Mouse (Mus musculus): ENCODE measurements at regions not wholly inside any gene's neighbourhood (a gene's known extent, or its start where the extent isn't known, plus 50 kb on each side); places are given as distances from the start of the nearest gene placed in this dataset.

GRCm38 (mm10) chr11:63730880-63731279 lies 191.2 kb downstream of the Hs3st3b1 start:
- DNase-seq (ENCODE audit: low read depth, low spot score), result no peak

GRCm38 (mm10) chr11:63753260-63753659 lies 168.8 kb downstream of the Hs3st3b1 start:
- no peak for DNase-seq (ENCODE audit: low read depth, low spot score)

- no peak for DNase-seq (ENCODE audit: low read depth, low spot score)
These were observed 167.3 kb downstream of the Hs3st3b1 start for GRCm38 (mm10) chr11:63754826-63755225.

- DNase-seq (ENCODE audit: low read depth, low spot score), result no peak
These were observed 163.8 kb downstream of the Hs3st3b1 start for GRCm38 (mm10) chr11:63758313-63758712.

GRCm38 (mm10) chr11:63761561-63761960 lies 160.5 kb downstream of the Hs3st3b1 start:
- DNase-seq (ENCODE audit: low read depth, low spot score), result no peak

DNA sequence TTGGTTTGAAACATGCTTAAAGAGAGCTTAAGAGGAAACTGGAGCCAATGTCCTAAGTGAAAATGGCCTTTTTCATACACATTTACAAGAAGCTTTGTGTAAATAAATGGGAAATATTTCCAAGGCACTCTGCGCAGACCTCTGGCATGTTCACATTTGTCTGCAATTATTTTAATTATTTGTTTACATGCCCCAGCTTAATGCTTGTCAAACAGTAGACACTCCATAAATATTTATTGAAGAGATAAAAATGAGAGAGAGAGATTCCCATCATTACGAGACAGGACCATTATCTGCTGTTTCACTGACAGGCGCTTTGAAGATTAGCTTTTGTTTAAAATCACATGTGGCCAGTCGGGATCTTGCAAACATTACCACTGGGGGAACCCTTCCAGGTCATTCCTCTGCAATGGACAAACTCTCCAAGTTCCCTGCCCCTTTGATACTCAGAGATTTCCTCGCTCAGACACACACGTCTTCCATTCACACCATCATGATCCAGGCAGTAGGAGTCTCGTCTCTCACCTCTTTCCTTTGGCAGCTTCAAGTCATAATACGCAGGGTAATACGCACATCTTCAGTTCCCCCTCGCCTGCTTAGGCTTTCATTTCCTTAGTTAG lies 154.3 kb downstream of the Hs3st3b1 start:
- no peak for DNase-seq (ENCODE audit: low read depth, low spot score)

DNA sequence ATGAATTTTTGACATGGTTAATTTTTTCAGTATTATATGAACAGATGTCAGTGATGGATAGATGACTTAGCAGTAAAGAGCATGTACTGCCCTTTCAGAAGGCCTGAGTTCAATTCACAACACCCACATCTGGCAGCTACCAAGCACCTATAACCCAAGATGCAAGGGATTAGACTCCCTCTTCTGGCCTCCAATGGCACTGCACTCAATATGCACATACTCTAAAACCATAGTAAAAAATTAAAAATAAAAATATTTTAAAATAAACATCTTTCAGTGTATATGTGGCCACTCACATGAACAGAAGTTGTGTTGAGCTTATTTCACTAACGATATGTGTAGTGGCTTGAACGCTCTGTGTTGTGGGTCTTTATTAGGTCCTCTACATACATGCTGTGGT lies 152.4 kb downstream of the Hs3st3b1 start:
- no peak for DNase-seq (ENCODE audit: low read depth, low spot score)

DNA sequence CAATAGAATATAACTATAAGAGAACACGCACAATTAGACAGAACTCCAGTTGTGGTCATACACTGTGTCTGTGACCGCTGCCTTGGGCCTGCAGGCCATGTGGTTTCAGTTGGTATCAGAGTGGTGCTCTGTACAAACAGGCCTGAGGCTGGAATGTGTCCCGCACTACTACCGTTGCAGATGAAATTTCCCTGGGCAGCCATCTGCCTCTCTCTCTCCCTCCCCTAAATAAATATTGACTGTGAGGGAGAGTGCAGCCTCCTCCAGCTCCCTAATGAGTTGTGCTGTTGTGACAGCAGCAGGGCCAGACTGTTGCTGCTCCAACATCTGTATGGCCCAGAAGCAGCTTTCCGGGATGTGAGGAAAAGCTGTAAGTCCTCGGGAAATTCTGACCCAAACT lies 146.7 kb downstream of the Hs3st3b1 start:
- DNase-seq (ENCODE audit: low read depth, low spot score), result no peak

DNA sequence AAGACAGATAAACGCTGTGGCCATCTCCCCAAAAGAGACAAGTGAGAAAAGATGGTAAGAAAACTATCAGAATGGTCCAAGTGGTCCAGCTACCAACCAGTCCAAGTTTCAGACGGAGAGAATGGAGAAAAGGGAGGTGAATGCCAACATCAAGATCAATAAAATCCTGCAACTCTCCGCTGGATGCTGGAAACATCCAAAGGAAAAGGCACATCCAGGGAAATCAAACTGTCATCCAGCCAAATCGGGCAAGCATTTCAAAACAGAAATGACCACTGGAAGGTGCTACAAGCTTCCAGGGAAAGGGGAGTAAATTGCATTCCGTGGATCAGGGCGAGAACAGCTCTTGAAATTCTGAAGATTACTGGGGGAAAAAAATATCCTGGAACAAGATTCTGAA lies 142.7 kb downstream of the Hs3st3b1 start:
- no peak for DNase-seq (ENCODE audit: low read depth, low spot score)

DNA sequence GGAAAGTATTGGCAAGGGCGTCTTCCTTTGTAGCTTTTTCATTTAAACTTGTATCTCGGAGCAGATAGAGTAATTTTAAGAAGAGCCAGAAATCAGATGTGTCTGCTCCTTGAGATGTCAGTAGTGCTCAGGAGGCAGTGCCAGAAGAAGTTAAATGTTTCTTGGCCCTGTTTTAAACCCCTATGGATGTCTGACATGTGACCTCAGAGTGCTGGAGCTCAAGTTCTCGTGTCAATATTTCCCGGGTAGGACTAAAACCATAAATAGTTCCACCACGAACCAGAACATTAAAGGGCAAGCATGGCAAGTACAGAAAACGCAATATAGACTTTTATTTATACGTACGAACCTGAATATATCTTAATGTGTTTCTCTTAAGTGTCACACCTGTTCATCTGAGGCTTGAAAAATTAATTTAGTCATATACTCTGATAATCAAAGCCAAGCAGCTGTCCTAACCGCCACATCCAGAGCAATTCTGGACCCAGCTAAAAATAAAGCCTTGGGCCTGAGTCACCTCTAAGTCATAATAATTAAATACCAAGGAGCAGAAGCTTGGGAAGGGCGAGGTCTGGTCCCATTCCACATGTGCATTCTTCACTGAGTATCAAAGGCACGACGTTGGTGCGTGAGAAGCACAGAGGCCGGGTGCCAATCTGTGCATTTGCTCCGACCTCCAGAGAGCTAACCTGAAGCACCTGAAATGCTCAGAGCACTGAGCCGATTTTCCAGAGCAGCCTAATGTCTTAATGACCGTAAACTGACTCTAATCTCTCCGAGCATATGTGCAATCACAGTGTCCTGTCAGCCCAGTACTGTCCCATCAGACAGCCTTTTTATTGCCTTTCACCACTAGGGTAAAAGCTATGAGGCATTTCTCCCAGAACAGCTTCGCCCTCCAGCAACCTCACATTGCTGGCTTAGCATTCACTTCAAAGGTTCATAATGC lies 139.8 kb downstream of the Hs3st3b1 start:
- DNase-seq (ENCODE audit: low read depth, low spot score), result peak; percentile 59

DNA sequence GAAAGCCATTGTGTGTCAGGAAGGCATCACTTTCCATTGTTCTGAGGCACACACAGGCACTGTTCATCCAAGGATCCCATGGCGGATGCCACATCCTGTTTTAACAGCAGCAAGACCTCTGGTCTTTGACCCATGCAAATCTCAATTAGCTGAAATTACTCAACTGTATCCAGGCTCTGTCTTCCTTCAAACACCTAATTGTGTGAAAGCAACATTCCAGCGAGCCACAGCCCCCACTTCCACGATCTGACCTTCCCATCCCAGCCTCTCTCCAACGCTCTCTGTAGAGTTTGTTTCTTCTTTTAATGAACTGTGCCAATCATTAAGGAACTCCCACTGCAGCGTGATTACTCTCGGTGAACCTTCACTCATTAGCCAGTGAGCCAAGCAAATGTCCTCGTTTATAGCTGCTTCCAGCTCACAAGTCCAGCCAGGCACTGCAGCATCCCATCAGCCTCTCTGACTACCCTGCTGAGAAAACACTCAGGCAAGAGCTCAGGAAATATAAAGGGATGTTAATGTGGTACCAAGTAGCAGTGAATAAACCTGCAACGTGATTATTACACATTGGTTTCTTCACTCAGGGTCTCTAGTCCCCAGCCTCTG lies 136.7 kb downstream of the Hs3st3b1 start:
- no peak for DNase-seq (ENCODE audit: low read depth, low spot score)

- DNase-seq (ENCODE audit: low read depth, low spot score), result no peak
These were observed 136.1 kb downstream of the Hs3st3b1 start for GRCm38 (mm10) chr11:63785965-63786364.

GRCm38 (mm10) chr11:63789473-63790120 lies 132.5 kb downstream of the Hs3st3b1 start:
- no peak for DNase-seq (ENCODE audit: low read depth, low spot score)

DNA sequence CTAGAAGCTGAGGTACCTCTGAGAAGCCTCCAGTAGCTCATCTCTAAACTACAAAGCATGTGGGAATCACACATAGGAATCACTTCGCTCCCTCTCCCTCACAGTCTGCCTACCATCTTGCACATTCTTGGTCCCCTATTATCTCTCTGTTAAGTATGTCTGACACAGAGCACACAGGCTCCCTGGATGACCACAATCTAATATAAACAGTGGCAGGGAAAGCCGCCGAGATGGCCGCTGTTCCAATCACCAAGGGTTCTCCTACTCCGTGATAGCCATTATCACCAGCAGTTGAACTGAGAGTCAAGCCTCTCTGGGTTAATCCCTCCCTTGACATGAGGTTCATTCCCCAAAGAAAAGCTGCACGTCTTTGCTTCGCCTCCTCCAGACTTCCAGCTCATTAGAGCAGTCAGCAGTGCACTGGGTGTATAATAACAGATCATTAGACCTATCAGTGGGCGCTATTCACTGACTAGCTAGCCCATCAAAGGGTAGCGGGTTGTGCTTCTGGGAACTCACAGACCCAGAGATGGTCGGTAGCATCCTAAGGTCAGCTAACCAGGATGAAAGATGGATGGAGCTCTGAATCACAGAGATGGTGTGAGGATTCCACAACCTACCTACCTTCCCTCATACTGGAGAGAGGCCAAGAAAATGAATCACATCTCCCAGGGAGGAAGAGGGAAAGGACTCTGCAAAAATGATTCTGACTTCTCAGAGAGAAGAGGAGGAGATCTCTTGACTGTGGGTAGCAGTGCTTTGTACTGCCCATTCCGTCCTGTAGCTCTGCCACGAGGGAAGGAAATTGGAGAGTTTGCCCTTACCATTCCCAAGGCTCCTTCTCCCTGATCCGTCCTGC lies 130.9 kb downstream of the Hs3st3b1 start:
- no peak for DNase-seq (ENCODE audit: low read depth, low spot score)

- DNase-seq (ENCODE audit: low read depth, low spot score), result no peak
These were observed 128.2 kb downstream of the Hs3st3b1 start for GRCm38 (mm10) chr11:63793732-63794503.

- no peak for DNase-seq (ENCODE audit: low read depth, low spot score)
These were observed 109.9 kb downstream of the Hs3st3b1 start for GRCm38 (mm10) chr11:63812146-63812545.

- no peak for DNase-seq (ENCODE audit: low read depth, low spot score)
These were observed 99.2 kb downstream of the Hs3st3b1 start for GRCm38 (mm10) chr11:63822847-63823246.

DNA sequence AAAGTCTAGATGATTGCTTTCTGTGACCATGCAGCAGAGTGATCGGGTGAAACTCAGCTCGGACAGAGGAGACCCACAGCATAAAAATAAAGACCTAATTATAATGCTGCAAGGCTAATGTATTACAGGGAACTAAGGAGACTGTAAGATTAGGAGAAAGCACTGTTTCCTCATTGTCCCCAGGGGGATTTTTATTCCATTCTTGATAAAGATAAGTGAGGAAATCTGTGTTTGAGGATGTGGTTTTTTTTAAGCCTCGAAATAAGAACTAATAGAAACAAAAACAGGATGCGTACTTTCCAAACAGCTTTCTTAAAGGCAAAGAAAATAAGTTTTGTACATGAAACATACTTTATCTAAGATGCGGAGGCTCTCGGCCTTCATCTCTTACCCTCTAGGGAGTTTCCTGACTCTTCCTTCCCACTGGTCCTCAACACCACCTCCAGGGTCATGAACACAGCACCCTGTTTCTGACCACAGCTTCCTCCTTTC lies 94.8 kb downstream of the Hs3st3b1 start:
- no peak for DNase-seq (ENCODE audit: low read depth, low spot score)

DNA sequence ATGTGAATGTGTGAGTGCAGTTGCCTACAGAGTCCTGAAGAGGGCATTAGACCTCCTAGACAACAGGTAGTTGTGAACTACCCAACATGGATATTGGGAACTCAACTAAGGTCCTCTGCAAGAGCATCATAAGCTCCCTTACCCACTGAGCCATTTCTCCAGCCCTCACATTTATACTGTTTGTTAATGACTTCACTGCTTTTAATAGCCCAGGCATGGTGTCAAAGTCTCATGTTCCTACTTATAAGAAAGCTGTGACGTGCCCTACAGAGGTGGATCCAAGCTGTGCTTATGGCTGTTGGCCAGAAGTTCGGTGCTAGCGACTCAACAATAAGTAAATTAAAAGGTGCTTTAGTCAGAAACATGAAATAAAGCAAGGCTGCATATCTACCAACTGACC lies 88.6 kb downstream of the Hs3st3b1 start:
- no peak for DNase-seq (ENCODE audit: low read depth, low spot score)

DNA sequence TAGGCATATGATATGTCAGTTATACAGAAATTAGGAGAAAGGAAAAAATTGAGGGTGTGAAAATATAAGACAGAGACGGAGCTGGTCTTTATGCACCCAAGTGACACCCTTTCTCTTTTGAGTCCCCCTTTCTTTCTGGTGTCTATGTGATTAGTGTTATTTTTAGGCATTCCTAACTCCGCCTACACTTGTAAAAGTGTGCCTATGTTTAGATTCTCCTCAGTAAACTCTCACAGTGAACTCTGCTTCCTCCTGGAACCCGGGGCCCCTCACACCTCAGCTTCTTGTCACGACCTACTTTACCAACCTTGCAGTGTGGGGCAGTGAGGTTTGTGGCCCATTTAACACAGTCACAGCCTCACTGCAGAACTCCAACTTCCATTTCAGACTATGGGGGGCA lies 88.0 kb downstream of the Hs3st3b1 start:
- no peak for DNase-seq (ENCODE audit: low read depth, low spot score)

Measured in retina, adult 2 months (tissue).